Mouse (Mus musculus) thymus, postnatal 10 days (tissue): ENCODE measurements around the gene Mrpl14.

ENCODE experiments used
- DNase-seq, 2 experiments: peaks; one replicate each; pipeline ENCODE4 v3.0.0; 2021; ENCODE audit warnings: low spot score in 2 of 2

Mrpl14 gene

GRCm38 (mm10) chr17:45724574-45724921, 38.4 kb downstream of the Mrpl14 start:
- no peak for DNase-seq

GRCm38 (mm10) chr17:45726249-45726648, 40.1 kb downstream of the Mrpl14 start:
- no peak for DNase-seq

GRCm38 (mm10) chr17:45727481-45727880, 41.4 kb downstream of the Mrpl14 start:
- no peak for DNase-seq

GRCm38 (mm10) chr17:45727983-45728723, 42.0 kb downstream of the Mrpl14 start:
- no peak for DNase-seq

- DNase-seq: no peak
Measured at GRCm38 (mm10) chr17:45729387-45729786, 43.3 kb downstream of the Mrpl14 start.

GRCm38 (mm10) chr17:45730696-45731095, 44.6 kb downstream of the Mrpl14 start:
- DNase-seq: no peak

GRCm38 (mm10) chr17:45731172-45731864, 45.2 kb downstream of the Mrpl14 start:
- DNase-seq: peak; percentile 79 to 89

- no peak for DNase-seq
Measured at GRCm38 (mm10) chr17:45733038-45733734, 47.1 kb downstream of the Mrpl14 start.

GRCm38 (mm10) chr17:45733735-45734301, 47.7 kb downstream of the Mrpl14 start, which contains the start of gene 1600014C23Rik:
Gene 1600014C23Rik, minus strand, starts transcription at chr17:45733844.
- no peak for DNase-seq

GRCm38 (mm10) chr17:45734333-45734732, 48.2 kb downstream of the Mrpl14 start:
- no peak for DNase-seq

- no peak for DNase-seq
Measured at GRCm38 (mm10) chr17:45734881-45735280, 48.8 kb downstream of the Mrpl14 start.

- DNase-seq: peak; percentile 62 to 80
Measured at GRCm38 (mm10) chr17:45735382-45736310, 49.5 kb downstream of the Mrpl14 start.

GRCm38 (mm10) chr17:45736311-45737077, 50.4 kb downstream of the Mrpl14 start:
- DNase-seq: peak; percentile 83 to 90

- no peak for DNase-seq
Measured at GRCm38 (mm10) chr17:45737078-45737601, 51.0 kb downstream of the Mrpl14 start.

- no peak for DNase-seq
Measured at GRCm38 (mm10) chr17:45742371-45743147, 56.4 kb downstream of the Mrpl14 start.

GRCm38 (mm10) chr17:45745629-45746028, 59.5 kb downstream of the Mrpl14 start:
- DNase-seq: no peak

- no peak for DNase-seq
Measured at GRCm38 (mm10) chr17:45746755-45747154, 60.6 kb downstream of the Mrpl14 start.

- no peak for DNase-seq
Measured at GRCm38 (mm10) chr17:45747293-45747692, 61.2 kb downstream of the Mrpl14 start.
